ENCODE assay signal across 8 mouse cellular contexts in the genomic region with DNA sequence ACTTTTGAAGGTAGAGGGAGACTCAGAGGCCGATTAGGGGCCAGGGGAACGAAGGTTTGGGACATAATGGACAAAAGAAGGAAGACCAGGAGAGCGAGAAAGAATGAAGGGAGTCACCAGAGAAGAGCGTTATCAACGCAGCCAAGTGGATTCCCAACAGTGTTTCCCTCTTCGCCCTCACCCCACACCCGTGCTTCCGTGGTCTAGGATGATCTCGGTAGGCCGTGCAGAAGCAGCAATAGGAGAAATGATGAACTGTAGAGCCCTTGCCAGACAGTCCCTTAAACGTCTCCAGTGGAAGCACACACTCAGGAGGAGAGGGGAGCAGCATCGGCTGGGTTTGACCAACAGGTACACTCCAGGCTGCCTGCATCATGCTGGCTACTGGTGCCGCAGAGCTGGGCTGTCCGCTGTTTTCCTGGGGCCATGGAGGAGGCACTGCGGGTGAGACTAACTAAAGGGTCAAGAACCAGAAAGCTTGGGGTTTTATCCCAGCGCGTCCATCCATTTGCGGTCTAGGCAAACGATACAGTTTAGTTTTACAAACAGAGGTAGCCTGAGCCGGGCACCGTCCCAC. TPM values are rescaled to one million over a fixed set of nuclear protein-coding genes. Genes with fewer than 3 reads are reported as not detected.
DNase-seq lines count a peak whose midpoint lies in the region; ATAC-seq and TF ChIP-seq lines count a peak whose summit lies in the region.

No protein-coding gene starts in this region.

- H3K9me3 ChIP-seq in forebrain, embryonic 11.5 days (ENCODE audit: control insufficient read depth, low read length): no peaks in the 10 kb centered on the region
- no peaks in the 10 kb centered on the region for H3K9me3 ChIP-seq in kidney, postnatal 0 days (replicated peaks; ENCODE audit: low read length)
- H3K9me3 ChIP-seq in neural tube, embryonic 11.5 days (ENCODE audit: control insufficient read depth, low read length): no peaks in the 10 kb centered on the region

- TF ChIP-seq CTCF in kidney, postnatal 0 days (IDR thresholded peaks at IDR 0.05; ENCODE audit: low read depth): no peak

- H3K36me3 ChIP-seq in forebrain, embryonic 11.5 days (ENCODE audit: control insufficient read depth, insufficient read depth, low read length): no peaks in the 10 kb centered on the region
- no peaks in the 10 kb centered on the region for H3K36me3 ChIP-seq in kidney, postnatal 0 days (ENCODE audit: insufficient read depth, low read length)
- no peaks in the 10 kb centered on the region for H3K36me3 ChIP-seq in neural tube, embryonic 11.5 days (ENCODE audit: control insufficient read depth, insufficient read depth, low read length)

- H3K4me3 ChIP-seq in forebrain, embryonic 11.5 days (ENCODE audit: low read depth, low read length): peak overlapping the region; percentile 81; the same call in 1 of the 2 replicates
- peak overlapping the region; percentile 96 for H3K4me3 ChIP-seq in kidney, postnatal 0 days (replicated peaks; ENCODE audit: low read depth, low read length)
- H3K4me3 ChIP-seq in neural tube, embryonic 11.5 days (ENCODE audit: low read depth, low read length): peak overlapping the region; percentile 76

- H3K27me3 ChIP-seq in forebrain, embryonic 11.5 days (ENCODE audit: control insufficient read depth, insufficient read depth, low read length): peaks cover 13% of the 10 kb centered on the region
- H3K27me3 ChIP-seq in kidney, postnatal 0 days (ENCODE audit: insufficient read depth, low read length): no peaks in the 10 kb centered on the region
- H3K27me3 ChIP-seq in neural tube, embryonic 11.5 days (ENCODE audit: control insufficient read depth, insufficient read depth, low read length): peaks cover 34% of the 10 kb centered on the region

- no peak overlapping the region; the same call in 1 of the 2 replicates for H3K9ac ChIP-seq in forebrain, embryonic 11.5 days (ENCODE audit: low read length)
- peak overlapping the region; percentile 92; the same call in 1 of the 2 replicates for H3K9ac ChIP-seq in kidney, postnatal 0 days (ENCODE audit: low read depth, low read length)
- H3K9ac ChIP-seq in neural tube, embryonic 11.5 days (ENCODE audit: low read length): no peak overlapping the region

- DNase-seq in kidney, adult 9 months: peak; percentile 52
- DNase-seq in kidney, adult 8-10 months: no peak
- DNase-seq in forebrain, embryonic 11.5 days (ENCODE audit: low spot score): no peak
- no peak for DNase-seq in kidney, postnatal 0 days (ENCODE audit: low spot score)
- no peak for DNase-seq in neural tube, embryonic 11.5 days (ENCODE audit: low spot score)
- DNase-seq in lung, postnatal 25 days (ENCODE audit: low spot score): no peak
- no peak for DNase-seq in right cerebral cortex, postnatal 4 days
- no peak for DNase-seq in left cerebral cortex, postnatal 10 days (ENCODE audit: extremely low spot score in 1 of 2, low spot score in 2 of 2)

- H3K4me1 ChIP-seq in forebrain, embryonic 11.5 days (replicated peaks; ENCODE audit: control insufficient read depth, insufficient read depth, low read length): peaks cover 12% of the 10 kb centered on the region
- H3K4me1 ChIP-seq in kidney, postnatal 0 days (replicated peaks; ENCODE audit: insufficient read depth, low read length): peaks cover 17% of the 10 kb centered on the region; the same call in 1 of the 2 replicates
- peaks cover 17% of the 10 kb centered on the region; the same call in 1 of the 2 replicates for H3K4me1 ChIP-seq in neural tube, embryonic 11.5 days (ENCODE audit: control insufficient read depth, insufficient read depth, low read length)

- H3K4me2 ChIP-seq in forebrain, embryonic 11.5 days (ENCODE audit: low read depth, low read length, severe bottlenecking): no peak overlapping the region; the same call in 1 of the 2 replicates
- peak overlapping the region; percentile 89 for H3K4me2 ChIP-seq in kidney, postnatal 0 days (ENCODE audit: low read length)
- H3K4me2 ChIP-seq in neural tube, embryonic 11.5 days (ENCODE audit: low read depth): peak overlapping the region; percentile 98

- intact Hi-C loops in left cerebral cortex, postnatal 10 days (cut with DNase I): no loop called here

- ATAC-seq in forebrain, embryonic 11.5 days (replicated peaks; ENCODE audit: low FRiP score): no peak
- ATAC-seq in kidney, postnatal 0 days (replicated peaks; ENCODE audit: low FRiP score, low read depth): no peak
- ATAC-seq in neural tube, embryonic 11.5 days (ENCODE audit: insufficient read depth, low FRiP score, low TSS enrichment): no peak

- WGBS in forebrain, embryonic 11.5 days: 12% methylated on average over 21 of the region's 21 CpGs
- WGBS in kidney, postnatal 0 days: 26% methylated on average over 21 of the region's 21 CpGs
- 12% methylated on average over 21 of the region's 21 CpGs for WGBS in neural tube, embryonic 11.5 days

- no peak overlapping the region for H3K27ac ChIP-seq in forebrain, embryonic 11.5 days (ENCODE audit: low read depth, low read length)
- peak overlapping the region; percentile 93 for H3K27ac ChIP-seq in kidney, postnatal 0 days
- H3K27ac ChIP-seq in neural tube, embryonic 11.5 days (ENCODE audit: low read depth, low read length): no peak overlapping the region

RNA-seq across cellular contexts. Expression of gene Pou6f1, which starts 1.0 kb away (rescaled TPM):
- polyA plus RNA-seq in forebrain, embryonic 11.5 days (2014; fragmentation: Nextera tagmentation; extraction: Ambion mirVana): 15.6 and 17.1 TPM in 2 replicates
- polyA plus RNA-seq in kidney, postnatal 0 days (2015; fragmentation: Nextera tagmentation; extraction: Ambion mirVana): 9.5 and 9.7 TPM in 2 replicates
- 12.1 and 12.5 TPM in 2 replicates for polyA plus RNA-seq in neural tube, embryonic 11.5 days (2014; fragmentation: Nextera tagmentation; extraction: Ambion mirVana)
- 100 to 1,000 TPM; 102 to 120 TPM for total RNA-seq in left cerebral cortex, postnatal 10 days (2021)

RNA-seq across cellular contexts. Expression of gene Dazap2, which starts 14.4 kb away (rescaled TPM):
- 228 and 235 TPM in 2 replicates for polyA plus RNA-seq in forebrain, embryonic 11.5 days (2014; fragmentation: Nextera tagmentation; extraction: Ambion mirVana)
- 327 and 349 TPM in 2 replicates for polyA plus RNA-seq in kidney, postnatal 0 days (2015; fragmentation: Nextera tagmentation; extraction: Ambion mirVana)
- polyA plus RNA-seq in neural tube, embryonic 11.5 days (2014; fragmentation: Nextera tagmentation; extraction: Ambion mirVana): 243 and 250 TPM in 2 replicates
- 10 to 100 TPM; 75.3 to 76.8 TPM for total RNA-seq in left cerebral cortex, postnatal 10 days (2021)

RNA-seq across cellular contexts. Expression of gene Smagp, which starts 36.0 kb away (rescaled TPM):
- polyA plus RNA-seq in forebrain, embryonic 11.5 days (2014; fragmentation: Nextera tagmentation; extraction: Ambion mirVana): 3.7 and 4.1 TPM in 2 replicates
- polyA plus RNA-seq in kidney, postnatal 0 days (2015; fragmentation: Nextera tagmentation; extraction: Ambion mirVana): 83.7 and 92.0 TPM in 2 replicates
- polyA plus RNA-seq in neural tube, embryonic 11.5 days (2014; fragmentation: Nextera tagmentation; extraction: Ambion mirVana): 3.7 and 3.8 TPM in 2 replicates
- total RNA-seq in left cerebral cortex, postnatal 10 days (2021): 1 to 10 TPM; 2.4 to 2.6 TPM

RNA-seq across cellular contexts. Expression of gene Tfcp2, which starts 49.0 kb away (rescaled TPM):
- 31.7 and 32.9 TPM in 2 replicates for polyA plus RNA-seq in forebrain, embryonic 11.5 days (2014; fragmentation: Nextera tagmentation; extraction: Ambion mirVana)
- polyA plus RNA-seq in kidney, postnatal 0 days (2015; fragmentation: Nextera tagmentation; extraction: Ambion mirVana): 28.6 and 29.1 TPM in 2 replicates
- polyA plus RNA-seq in neural tube, embryonic 11.5 days (2014; fragmentation: Nextera tagmentation; extraction: Ambion mirVana): 30.2 and 31.3 TPM in 2 replicates
- 10 to 100 TPM; 31.0 to 31.5 TPM for total RNA-seq in left cerebral cortex, postnatal 10 days (2021)

Comparison
In these comparisons a context has a peak if more than half of its experiments do, and no peak if none do; other contexts are left out.
1. RNA of gene Smagp, which starts 36.0 kb away (polyA plus RNA-seq): 83.7 to 92.0 TPM in kidney, postnatal 0 days; 3.7 to 3.8 TPM in neural tube, embryonic 11.5 days and 3.7 to 4.1 TPM in forebrain, embryonic 11.5 days; every median in the first group is over 10 times any median in the second.
2. Peak in every context shown above with its lines, with median percentiles within 50 percentile points of each other: H3K4me3 ChIP-seq.